Mouse (Mus musculus) adrenal gland, adult 18-20 months (tissue): ENCODE measurements around the gene Tbx6. TPM values are rescaled to one million over a fixed set of nuclear protein-coding genes. Genes with fewer than 3 reads are reported as not detected.
A peak's percentile ranks its signal among the peaks of the same experiment; 100 is the strongest.
"Not testable (repeated sequence)": the region's sequence is repeated elsewhere in the genome, so short reads cannot be mapped to it uniquely, and the experiment has no call there.

Experiments used
- DNase-seq, 2 experiments: peaks; one replicate each; pipeline ENCODE4 v3.0.0; 2021 to 2022; ENCODE audit warnings: low spot score in 2 of 2
- total RNA-seq, 2 experiments: library from RNA; stranded (reverse); gene quantifications; 1 replicate in 1 of 2; 2 replicates in 1 of 2; pipeline ENCODE4 v1.2.3; 2021

Tbx6 gene
- total RNA-seq, 2 experiments from 2014 or later, result 0.53 to 0.64 TPM

GRCm38 (mm10) chr7:126766201-126766600 is 15.1 kb upstream of the Tbx6 start, which contains the start of gene Gdpd3:
TSS of gene Gdpd3 (plus strand) at chr7:126766334.
- no peak for DNase-seq

GRCm38 (mm10) chr7:126767001-126767400 is 14.3 kb upstream of the Tbx6 start:
- no peak for DNase-seq

GRCm38 (mm10) chr7:126770784-126771183 is 10.5 kb upstream of the Tbx6 start:
- DNase-seq, result no peak

GRCm38 (mm10) chr7:126773351-126773750 is 7.9 kb upstream of the Tbx6 start:
- no peak for DNase-seq

- DNase-seq, result no peak
Measured at GRCm38 (mm10) chr7:126774463-126774862, 6.8 kb upstream of the Tbx6 start.

- DNase-seq, result no peak
Measured at GRCm38 (mm10) chr7:126775185-126775977, 5.9 kb upstream of the Tbx6 start.

GRCm38 (mm10) chr7:126775978-126776234 is 5.4 kb upstream of the Tbx6 start:
- DNase-seq, result no peak

GRCm38 (mm10) chr7:126776598-126777057 is 4.7 kb upstream of the Tbx6 start, which contains the start of gene Ypel3:
TSS of gene Ypel3 (plus strand) at chr7:126776955.
- DNase-seq, result peak; percentile 92 to 93

GRCm38 (mm10) chr7:126777476-126777875 is 3.8 kb upstream of the Tbx6 start:
- no peak for DNase-seq

- no peak for DNase-seq
Measured at GRCm38 (mm10) chr7:126778147-126778546, 3.1 kb upstream of the Tbx6 start.

GRCm38 (mm10) chr7:126779101-126779500 is 2.2 kb upstream of the Tbx6 start:
- not testable (repeated sequence) for DNase-seq

GRCm38 (mm10) chr7:126779983-126780970 is 1.0 kb upstream of the Tbx6 start:
- DNase-seq, result peak; percentile 85 to 90

GRCm38 (mm10) chr7:126781661-126782370 is 533 bp downstream of the Tbx6 start:
- DNase-seq, result no peak

GRCm38 (mm10) chr7:126782693-126783092 is 1.4 kb downstream of the Tbx6 start:
- DNase-seq, result no peak

- no peak for DNase-seq
Measured at GRCm38 (mm10) chr7:126784469-126784868, 3.2 kb downstream of the Tbx6 start.

GRCm38 (mm10) chr7:126785056-126785455 is 3.8 kb downstream of the Tbx6 start:
- no peak for DNase-seq

- DNase-seq, result no peak
Measured at GRCm38 (mm10) chr7:126786142-126786541, 4.9 kb downstream of the Tbx6 start.

- no peak for DNase-seq
Measured at GRCm38 (mm10) chr7:126789141-126789540, 7.9 kb downstream of the Tbx6 start.

GRCm38 (mm10) chr7:126791851-126792720 is 10.8 kb downstream of the Tbx6 start, which contains the start of gene Ppp4c:
TSS of gene Ppp4c (minus strand) at chr7:126792496.
- peak; percentile 92 to 94 for DNase-seq
